Mouse (Mus musculus) stomach, postnatal 0 days (tissue): ENCODE results near the gene Cd24a. TPM values are rescaled to one million over a fixed set of nuclear protein-coding genes. Genes with fewer than 3 reads are reported as not detected.

Experiments
- ATAC-seq: fragments of 200-750 bp; cut with Nextera tagmentation; 2 replicates; pipeline ENCODE4 v1.8.0; 2017; ENCODE audit not compliant: low FRiP score, low TSS enrichment
- DNase-seq: peaks from one replicate; pipeline ENCODE4 v3.0.0-alpha.2; 2016; ENCODE audit warnings: low spot score
- H3K27ac ChIP-seq: fragments of 300-500 bp; sonication (generic); replicated peaks from 2 replicates; pipeline ENCODE4 v1.5.1; 2014; ENCODE audit warnings: mild to moderate bottlenecking, control low read depth
- H3K27me3 ChIP-seq: fragments of 300-500 bp; sonication (generic); 2 replicates; pipeline ENCODE4 v1.6.1; 2014; ENCODE audit warnings: low read length; ENCODE audit not compliant: control insufficient read depth, insufficient read depth
- H3K36me3 ChIP-seq: fragments of 300-500 bp; sonication (generic); 2 replicates; pipeline ENCODE4 v1.6.1; 2014; ENCODE audit warnings: low read length, mixed read lengths; ENCODE audit not compliant: control insufficient read depth, insufficient read depth
- H3K4me1 ChIP-seq: fragments of 300-500 bp; sonication (generic); replicated peaks from 2 replicates; pipeline ENCODE4 v1.6.1; 2014; ENCODE audit warnings: antibody characterized with exemption; ENCODE audit not compliant: control insufficient read depth, insufficient read depth
- H3K4me2 ChIP-seq: fragments of 300-500 bp; sonication (generic); replicated peaks from 2 replicates; pipeline ENCODE4 v1.6.1; 2014; ENCODE audit warnings: low read depth, mild to moderate bottlenecking, control low read depth, moderate library complexity
- H3K4me3 ChIP-seq: fragments of 300-500 bp; sonication (generic); 2 replicates; pipeline ENCODE4 v1.5.1; 2014; ENCODE audit warnings: low read depth, low read length, control low read depth
- H3K9ac ChIP-seq: fragments of 300-500 bp; sonication (generic); 2 replicates; pipeline ENCODE4 v1.6.1; 2014; ENCODE audit warnings: mild to moderate bottlenecking, low read length, control low read depth, mixed read lengths
- H3K9me3 ChIP-seq: fragments of 300-500 bp; sonication (generic); 2 replicates; pipeline ENCODE4 v1.6.1; 2016; ENCODE audit warnings: low read length; ENCODE audit not compliant: control insufficient read depth
- CTCF ChIP-seq: IDR thresholded peaks from 2 replicates; pipeline ENCODE4 v1.5.1; 2016; ENCODE audit warnings: antibody characterized with exemption, low read depth, mild to moderate bottlenecking, moderate library complexity
- EP300 ChIP-seq: optimal IDR thresholded peaks from 2 replicates; pipeline ENCODE3; 2016; ENCODE audit warnings: antibody characterized with exemption
- WGBS: fragments of 180-500 bp; shearing (Covaris S2); extraction: QIAGEN DNeasy Blood & Tissue Kit; methylation state at CpG from one replicate; pipeline ENCODE4 v1.1.7; 2014; 5-methylcytosine and 5-hydroxymethylcytosine counted together
- polyA plus RNA-seq: library from polyadenylated mRNA; unstranded; fragments of >200 nt; fragmentation: Nextera tagmentation; extraction: Ambion mirVana; gene quantifications from 2 replicates; pipeline ENCODE4 v1.2.1, GENCODE M21; 2015

The Cd24a gene
- polyA plus RNA-seq, 1 experiment from 2014 or later, result 397 TPM

GRCm38 (mm10) chr10:43578754-43579380 is 783 bp downstream of the Cd24a start:
- Histone ChIP-seq H3K27me3 (no peaks in the 10 kb centered on the region), H3K4me1 (no peaks in the 10 kb centered on the region), H3K9ac (peak overlapping the region; percentile 69), H3K36me3 (no peaks in the 10 kb centered on the region), H3K9me3 (no peaks in the 10 kb centered on the region), H3K4me2 (peak overlapping the region; percentile 96), H3K4me3 (peak overlapping the region; percentile 48), H3K27ac (peak overlapping the region; percentile 96)
- under 1% methylated on average over 40 of the region's 65 CpGs for WGBS
- ATAC-seq (peak; percentile 83), DNase-seq (peak; percentile 96)
- TF ChIP-seq CTCF (no peak), EP300 (no peak)

- Histone ChIP-seq H3K4me2 (peak overlapping the region; percentile 96), H3K4me1 (no peaks in the 10 kb centered on the region), H3K9ac (peak overlapping the region; percentile 69), H3K9me3 (no peaks in the 10 kb centered on the region), H3K27ac (peak overlapping the region; percentile 96), H3K4me3 (peak overlapping the region; percentile 48), H3K27me3 (no peaks in the 10 kb centered on the region), H3K36me3 (no peaks in the 10 kb centered on the region)
- under 1% methylated on average over 48 of the region's 49 CpGs for WGBS
- peak; percentile 2; the same call in 1 of the 2 replicates for ATAC-seq
- no peak for TF ChIP-seq EP300
- TF ChIP-seq CTCF, result peak; percentile 52
- peak; percentile 75 for DNase-seq
These were observed 1.5 kb downstream of the Cd24a start for GRCm38 (mm10) chr10:43579381-43580261.

- 3% methylated on average over 15 of the region's 15 CpGs for WGBS
- peak; percentile 90 for DNase-seq
- TF ChIP-seq CTCF, result no peak
- no peak for TF ChIP-seq EP300
- Histone ChIP-seq H3K4me2 (peak overlapping the region; percentile 96), H3K9me3 (no peaks in the 10 kb centered on the region), H3K27me3 (no peaks in the 10 kb centered on the region), H3K9ac (peak overlapping the region; percentile 69), H3K27ac (peak overlapping the region; percentile 76), H3K4me3 (peak overlapping the region; percentile 48), H3K36me3 (no peaks in the 10 kb centered on the region), H3K4me1 (no peaks in the 10 kb centered on the region)
- peak; percentile 82 for ATAC-seq
These were observed 2.6 kb downstream of the Cd24a start for GRCm38 (mm10) chr10:43580649-43581078.

GRCm38 (mm10) chr10:43581260-43581659 is 3.2 kb downstream of the Cd24a start:
- H3K27ac ChIP-seq, result peak overlapping the region; percentile 76
- TF ChIP-seq CTCF (no peak), EP300 (no peak)
- 49% methylated on average over 3 of the region's 3 CpGs for WGBS

GRCm38 (mm10) chr10:43584538-43584937 is 6.5 kb downstream of the Cd24a start:
- no peaks in the 10 kb centered on the region for H3K9me3 ChIP-seq
- H3K36me3 ChIP-seq, result no peaks in the 10 kb centered on the region
- TF ChIP-seq EP300 (no peak), CTCF (no peak)
- DNase-seq (peak; percentile 37), ATAC-seq (no peak)
- H3K4me1 ChIP-seq, result no peaks in the 10 kb centered on the region
- no peaks in the 10 kb centered on the region for H3K27me3 ChIP-seq
- 88% methylated on average over 4 of the region's 4 CpGs for WGBS
- H3K4me2 ChIP-seq, result no peak overlapping the region
- no peak overlapping the region for H3K27ac ChIP-seq
- no peak overlapping the region for H3K9ac ChIP-seq
- H3K4me3 ChIP-seq, result no peak overlapping the region

More at GRCm38 (mm10) chr10:43581260-43581659, 3.2 kb downstream of the Cd24a start:
- Histone ChIP-seq H3K36me3 (no peaks in the 10 kb centered on the region), H3K4me3 (peak overlapping the region; percentile 48), H3K9ac (peak overlapping the region; percentile 69; the same call in 1 of the 2 replicates), H3K4me1 (no peaks in the 10 kb centered on the region), H3K9me3 (no peaks in the 10 kb centered on the region), H3K27me3 (no peaks in the 10 kb centered on the region), H3K4me2 (peak overlapping the region; percentile 96)
- ATAC-seq (no peak), DNase-seq (no peak)
